Mouse (Mus musculus) myocyte (in vitro differentiated cells): Measurements from ENCODE around the gene Pcbp3.

Experiments used
- CEBPB ChIP-seq: IDR thresholded peaks from 2 replicates; pipeline ENCODE4 v1.6.1; 2011; ENCODE audit warnings: mild to moderate bottlenecking, moderate library complexity; ENCODE audit not compliant: poor library complexity, insufficient read depth, severe bottlenecking
- E2F4 ChIP-seq: IDR thresholded peaks from one replicate; pipeline ENCODE4 v1.6.1; 2011; ENCODE audit warnings: mild to moderate bottlenecking, control low read depth, moderate library complexity; ENCODE audit not compliant: insufficient read depth
- MYOD1 ChIP-seq, 3 experiments: IDR thresholded peaks; one replicate each; pipeline ENCODE4 v1.6.1; 2011; ENCODE audit warnings: control low read depth in 2 of 3, low read depth in 2 of 3, mild to moderate bottlenecking in 2 of 3, moderate library complexity in 1 of 3; ENCODE audit not compliant: insufficient read length in 2 of 3, control insufficient read depth in 1 of 3
- MYOG ChIP-seq, 3 experiments: IDR thresholded peaks; one replicate each; pipeline ENCODE4 v1.6.1; 2011; ENCODE audit warnings: control low read depth in 2 of 3, low read depth in 2 of 3, mild to moderate bottlenecking in 2 of 3; ENCODE audit not compliant: insufficient read length in 2 of 3, control insufficient read depth in 1 of 3, insufficient read depth in 1 of 3
- POLR2A ChIP-seq: IDR thresholded peaks from one replicate; pipeline ENCODE4 v1.6.1; 2011; ENCODE audit warnings: low read depth, mild to moderate bottlenecking, control low read depth, moderate library complexity; ENCODE audit not compliant: insufficient read length
- POLR2AphosphoS2 ChIP-seq: IDR thresholded peaks from one replicate; pipeline ENCODE4 v1.6.1; 2011; ENCODE audit warnings: low read depth, control low read depth; ENCODE audit not compliant: insufficient read length
- REST ChIP-seq: IDR thresholded peaks from one replicate; pipeline ENCODE4 v1.6.1; 2011; ENCODE audit warnings: mild to moderate bottlenecking, control low read depth, moderate library complexity; ENCODE audit not compliant: insufficient read depth, insufficient read length
- SRF ChIP-seq: IDR thresholded peaks from one replicate; pipeline ENCODE4 v1.6.1; 2011; ENCODE audit warnings: low read depth; ENCODE audit not compliant: control insufficient read depth, insufficient read length
- TCF12 ChIP-seq: IDR thresholded peaks from one replicate; pipeline ENCODE4 v1.6.1; 2011; ENCODE audit warnings: mild to moderate bottlenecking, control low read depth; ENCODE audit not compliant: poor library complexity, insufficient read depth, severe bottlenecking
- USF1 ChIP-seq: IDR thresholded peaks from one replicate; pipeline ENCODE4 v1.6.1; 2011; ENCODE audit warnings: low read depth, mild to moderate bottlenecking, control low read depth, moderate library complexity

GRCm38 (mm10) chr10:76857879-76858278 is 103.8 kb downstream of the Pcbp3 start:
- TF ChIP-seq TCF12, result no peak
- TF ChIP-seq USF1, result no peak
- TF ChIP-seq POLR2A, result no peak
- TF ChIP-seq POLR2AphosphoS2, result no peak
- TF ChIP-seq SRF, result no peak
- TF ChIP-seq CEBPB, result no peak
- no peak for TF ChIP-seq MYOD1 (IDR thresholded peaks at IDR 0.05; ENCODE audit: control insufficient read depth in 1 of 3, insufficient read length in 2 of 3, low read depth in 2 of 3)
- TF ChIP-seq MYOG (IDR thresholded peaks at IDR 0.05; ENCODE audit: control insufficient read depth in 1 of 3, insufficient read depth in 1 of 3, insufficient read length in 2 of 3, low read depth in 2 of 3), result no peak
- no peak for TF ChIP-seq REST
- no peak for TF ChIP-seq E2F4
